Mouse (Mus musculus): ENCODE data around the gene Ermp1.

- TF ChIP-seq POLR2A (IDR thresholded peaks at IDR 0.05; ENCODE audit: borderline replicate concordance, low read depth, low read length) (no peak), CTCF (IDR thresholded peaks at IDR 0.05; ENCODE audit: low read depth, low read length) (no peak)
Measured at GRCm38 (mm10) chr19:29643194-29643922, 4.9 kb downstream of the Ermp1 start.
